Mouse (Mus musculus) heart, adult 2 months (tissue): ENCODE data around the gene Zfp638.

ENCODE experiments used
- CTCF ChIP-seq: fragments of 200-600 bp; IDR thresholded peaks from 2 replicates; pipeline ENCODE4 v1.8.1; 2022; ENCODE audit warnings: antibody characterized with exemption, mild to moderate bottlenecking, moderate library complexity
- POLR2A ChIP-seq: fragments of 200-500 bp; IDR thresholded peaks from 2 replicates; pipeline ENCODE4 v1.6.1; 2011; ENCODE audit warnings: mild to moderate bottlenecking, low read depth, low read length, control low read depth; ENCODE audit not compliant: insufficient read depth

GRCm38 (mm10) chr6:84029775-84030174 lies 162.9 kb downstream of the Zfp638 start:
- TF ChIP-seq POLR2A: no peak
- TF ChIP-seq CTCF: no peak
